Mouse (Mus musculus) liver, embryonic 15.5 days (tissue): ENCODE data around the gene Gm7247. TPM values are rescaled to one million over a fixed set of nuclear protein-coding genes. Genes with fewer than 3 reads are reported as not detected.
A peak's percentile ranks its signal among the peaks of the same experiment; 100 is the strongest.
"Not testable (repeated sequence)": the region's sequence is repeated elsewhere in the genome, so short reads cannot be mapped to it uniquely, and the experiment has no call there.

Experiments used
- ATAC-seq: fragments of 200-750 bp; cut with Nextera tagmentation; 2 replicates; pipeline ENCODE4 v1.8.0; 2017; ENCODE audit warnings: moderate number of reproducible peaks, mild to moderate bottlenecking, moderate library complexity; ENCODE audit not compliant: insufficient read depth
- H3K27ac ChIP-seq: fragments of 300-500 bp; sonication (generic); replicated peaks from 2 replicates; pipeline ENCODE4 v1.5.1; 2015; ENCODE audit warnings: mild to moderate bottlenecking, inconsistent platforms
- H3K27me3 ChIP-seq: fragments of 300-500 bp; sonication (generic); 2 replicates; pipeline ENCODE4 v1.6.1; 2015; ENCODE audit warnings: mild to moderate bottlenecking, inconsistent platforms
- H3K36me3 ChIP-seq: fragments of 300-500 bp; sonication (generic); replicated peaks from 2 replicates; pipeline ENCODE4 v1.6.1; 2015; ENCODE audit warnings: moderate library complexity, mild to moderate bottlenecking, inconsistent platforms
- H3K4me1 ChIP-seq: fragments of 300-500 bp; sonication (generic); replicated peaks from 2 replicates; pipeline ENCODE4 v1.6.1; 2015; ENCODE audit warnings: inconsistent platforms
- H3K4me2 ChIP-seq: fragments of 300-500 bp; sonication (generic); 2 replicates; pipeline ENCODE4 v1.6.1; 2015; ENCODE audit warnings: moderate library complexity, mild to moderate bottlenecking, inconsistent platforms
- H3K4me3 ChIP-seq: fragments of 300-500 bp; sonication (generic); replicated peaks from 2 replicates; pipeline ENCODE4 v1.5.1; 2015; ENCODE audit warnings: mild to moderate bottlenecking, inconsistent platforms
- H3K9ac ChIP-seq: fragments of 300-500 bp; sonication (generic); 2 replicates; pipeline ENCODE4 v1.6.1; 2015; ENCODE audit warnings: moderate library complexity, mild to moderate bottlenecking, inconsistent platforms
- H3K9me3 ChIP-seq: fragments of 300-500 bp; sonication (generic); replicated peaks from 2 replicates; pipeline ENCODE4 v1.6.1; 2016; ENCODE audit warnings: inconsistent platforms
- WGBS: fragments of 180-500 bp; shearing (Covaris S2); methylation state at CpG from one replicate; pipeline ENCODE4 v1.1.7; 2015; ENCODE audit warnings: mixed read lengths; ENCODE audit not compliant: insufficient replicate concordance; 5-methylcytosine and 5-hydroxymethylcytosine counted together
- polyA plus RNA-seq: library from polyadenylated mRNA; unstranded; fragments of >200 nt; fragmentation: Nextera tagmentation; extraction: Ambion mirVana; gene quantifications from 2 replicates; pipeline ENCODE4 v1.2.1, GENCODE M21; 2015

Gene Gm7247
- not detected in 2 replicates for polyA plus RNA-seq

DNA sequence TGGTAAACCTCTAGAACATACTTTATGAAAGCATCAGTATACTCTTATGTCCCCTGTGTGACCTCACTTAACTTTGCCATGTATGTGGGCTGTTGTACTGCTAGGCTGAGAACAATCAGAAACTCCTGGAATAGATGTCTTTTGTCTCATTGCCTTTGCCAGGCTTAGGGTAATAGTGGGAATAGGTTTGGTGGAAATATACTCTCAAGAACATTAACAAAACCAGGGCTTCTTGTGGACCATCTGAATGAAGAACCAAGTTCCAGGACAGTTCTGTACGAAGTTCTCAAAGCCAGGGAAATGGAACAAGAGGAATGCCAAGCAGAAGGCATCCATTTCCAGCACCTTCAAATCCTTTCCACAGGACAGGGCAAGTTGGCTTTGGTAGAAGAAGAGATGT lies at the start of gene Gm7247:
Gm7247 (plus strand) TSS at position 301 of the 400 bp plus-strand sequence.
- Histone ChIP-seq H3K4me2 (no peak within 1 kb of the TSS), H3K4me1 (no peaks in the 10 kb centered on the region), H3K27ac (no peak within 1 kb of the TSS), H3K9me3 (no peaks in the 10 kb centered on the region), H3K36me3 (no peaks in the 10 kb centered on the region), H3K9ac (no peak within 1 kb of the TSS), H3K27me3 (peaks cover 26% of the 10 kb centered on the region), H3K4me3 (no peak within 1 kb of the TSS)
- no peak for ATAC-seq
- WGBS, result 53% methylated on average over 1 of the region's 1 CpGs

DNA sequence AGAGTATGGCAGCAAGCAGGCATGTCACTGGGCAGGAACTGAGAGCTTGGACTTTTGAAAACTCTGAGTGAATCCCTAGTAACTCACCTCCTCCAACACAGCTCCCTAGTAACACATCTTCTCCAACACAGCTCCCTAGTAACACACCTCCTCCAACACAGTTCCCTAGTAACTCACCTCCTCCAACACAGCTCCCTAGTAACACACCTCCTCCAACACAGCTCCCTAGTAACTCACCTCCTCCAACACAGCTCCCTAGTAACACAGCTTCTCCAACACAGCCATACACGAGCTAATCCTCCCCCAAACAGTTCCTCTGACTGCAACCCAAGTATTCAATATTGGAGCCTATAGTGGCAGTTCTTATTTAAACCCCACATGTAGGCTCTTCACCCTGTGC lies 37.6 kb upstream of the Gm7247 start:
- no peak overlapping the region for H3K27ac ChIP-seq
- H3K4me2 ChIP-seq, result no peak overlapping the region
- no peaks in the 10 kb centered on the region for H3K27me3 ChIP-seq
- no peak for ATAC-seq
- H3K9ac ChIP-seq, result no peak overlapping the region
- H3K4me1 ChIP-seq, result no peaks in the 10 kb centered on the region
- H3K36me3 ChIP-seq, result no peaks in the 10 kb centered on the region
- no peak overlapping the region for H3K4me3 ChIP-seq
- 0 out of 2 replicates have a peak, but pooled peaks cover 2% of the 10 kb centered on the region for H3K9me3 ChIP-seq
- WGBS, result 54% methylated on average over 1 of the region's 1 CpGs

DNA sequence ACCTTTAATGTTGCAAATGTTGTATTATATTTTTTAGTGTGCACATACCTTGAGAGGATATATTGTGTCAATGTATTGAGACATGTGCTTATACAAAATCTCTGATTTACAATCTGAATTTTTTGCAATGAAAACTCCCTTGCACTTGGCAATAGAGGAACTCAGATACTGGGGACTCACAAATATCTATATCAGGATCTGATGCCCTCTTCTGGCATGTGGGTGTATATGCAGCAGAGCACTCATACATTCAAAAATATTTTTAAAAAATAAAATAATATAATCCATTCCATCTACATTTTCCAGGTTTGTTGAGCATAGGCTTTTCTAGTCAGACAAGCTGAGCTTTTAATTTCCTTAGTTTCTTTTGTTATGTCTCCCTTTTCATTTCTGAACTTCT lies 15.5 kb upstream of the Gm7247 start:
- Histone ChIP-seq H3K4me3 (no peak overlapping the region), H3K27me3 (no peaks in the 10 kb centered on the region), H3K36me3 (no peaks in the 10 kb centered on the region), H3K4me1 (no peaks in the 10 kb centered on the region), H3K4me2 (no peak overlapping the region), H3K9ac (no peak overlapping the region), H3K9me3 (no peaks in the 10 kb centered on the region), H3K27ac (no peak overlapping the region)
- ATAC-seq, result no peak

DNA sequence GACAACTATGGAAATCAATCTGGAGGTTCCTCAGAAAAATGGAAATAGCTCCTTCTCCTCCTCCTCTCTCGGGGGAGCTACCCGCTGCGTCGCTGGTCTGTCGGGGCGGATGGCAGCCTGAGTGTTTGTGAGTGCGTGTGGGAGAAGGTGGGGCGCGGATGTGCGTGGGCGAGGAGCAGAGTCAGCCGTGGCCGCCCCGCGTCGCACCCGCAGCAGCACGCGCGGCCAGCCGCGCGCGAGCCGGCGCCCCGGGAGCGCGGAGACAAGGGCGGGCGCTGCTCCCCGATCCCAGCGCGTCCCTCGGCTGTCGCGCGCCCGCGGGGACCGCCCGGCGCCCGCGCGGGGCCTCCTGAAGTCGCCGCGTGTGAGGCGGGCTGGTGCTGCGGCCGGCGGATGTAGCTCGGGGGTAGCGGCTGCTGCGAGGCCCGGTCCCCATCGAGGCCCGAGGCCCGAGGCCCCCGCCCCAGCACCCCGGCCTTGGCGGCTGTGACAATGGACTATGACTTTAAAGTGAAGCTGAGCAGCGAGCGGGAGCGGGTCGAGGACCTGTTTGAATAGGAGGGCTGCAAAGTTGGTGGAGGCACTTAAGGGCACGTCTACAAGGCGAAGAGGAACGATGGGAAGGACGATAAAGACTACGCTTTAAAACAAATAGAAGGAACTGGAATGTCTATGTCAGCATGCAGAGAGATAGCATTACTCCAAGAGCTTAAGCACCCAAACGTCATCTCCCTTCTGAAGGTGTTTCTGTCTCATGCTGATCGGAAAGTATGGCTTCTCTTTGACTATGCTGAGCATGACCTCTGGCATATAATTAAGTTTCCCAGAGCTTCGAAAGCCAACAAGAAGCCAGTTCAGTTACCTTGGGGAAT lies 3.2 kb upstream of the Gm7247 start:
- WGBS, result 3% methylated on average over 72 of the region's 75 CpGs
- H3K9ac ChIP-seq, result no peak overlapping the region
- no peak for ATAC-seq

DNA sequence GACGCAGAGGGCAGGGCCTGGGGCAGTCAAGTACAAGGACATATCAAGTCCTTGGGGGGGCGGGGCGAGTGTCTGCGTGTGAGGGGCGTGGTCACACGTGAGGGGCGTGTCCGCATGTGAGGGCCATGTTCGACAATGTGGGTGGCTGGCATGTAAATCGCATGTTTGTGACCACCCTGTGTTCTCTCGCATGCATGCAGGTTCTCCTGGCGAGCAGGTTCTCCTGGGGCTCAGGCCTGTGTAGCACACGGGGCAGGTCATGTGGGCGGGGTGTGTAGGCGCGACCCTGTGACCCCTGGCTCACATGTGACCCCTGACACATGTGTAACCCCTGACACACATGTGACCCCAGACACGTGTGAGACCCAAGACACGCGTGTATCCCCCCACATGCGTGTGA lies 21.2 kb downstream of the Gm7247 start:
- H3K27me3 ChIP-seq, result no peaks in the 10 kb centered on the region
- WGBS, result 75% methylated on average over 20 of the region's 20 CpGs
- no peaks in the 10 kb centered on the region for H3K4me1 ChIP-seq
- H3K36me3 ChIP-seq, result no peaks in the 10 kb centered on the region
- no peak for ATAC-seq
- no peak overlapping the region for H3K27ac ChIP-seq
- no peak overlapping the region for H3K9ac ChIP-seq
- no peak overlapping the region for H3K4me3 ChIP-seq
- H3K4me2 ChIP-seq, result no peak overlapping the region
- peaks cover 23% of the 10 kb centered on the region for H3K9me3 ChIP-seq

More for the DNA sequence above, 3.2 kb upstream of the Gm7247 start:
- Histone ChIP-seq H3K4me2 (peak overlapping the region; percentile 60), H3K4me3 (peak overlapping the region; percentile 31), H3K27ac (no peak overlapping the region), H3K27me3 (peaks cover 26% of the 10 kb centered on the region), H3K36me3 (no peaks in the 10 kb centered on the region), H3K4me1 (no peaks in the 10 kb centered on the region), H3K9me3 (no peaks in the 10 kb centered on the region)

DNA sequence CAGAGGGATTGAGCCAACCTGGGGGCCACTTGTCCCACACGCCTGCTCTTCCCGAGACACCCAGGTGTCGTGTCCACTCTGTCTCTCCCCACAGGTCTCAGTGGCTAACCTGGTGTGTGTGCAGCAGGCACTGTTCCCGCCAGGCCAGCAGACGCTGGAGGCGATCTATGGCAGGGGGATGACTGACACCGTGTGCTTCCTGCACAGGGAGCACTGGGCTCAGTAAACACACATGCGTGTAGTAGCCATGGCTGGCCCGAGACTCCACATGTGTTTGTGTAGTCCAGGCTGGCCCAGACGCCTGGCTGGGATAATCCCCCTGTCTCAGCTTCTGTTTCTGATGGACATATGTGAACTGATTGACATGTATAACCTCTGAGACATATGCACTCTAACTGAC lies 22.8 kb downstream of the Gm7247 start:
- no peak for ATAC-seq
- Histone ChIP-seq H3K27me3 (no peaks in the 10 kb centered on the region), H3K4me2 (no peak overlapping the region), H3K4me3 (no peak overlapping the region), H3K27ac (no peak overlapping the region), H3K36me3 (no peaks in the 10 kb centered on the region), H3K4me1 (no peaks in the 10 kb centered on the region), H3K9me3 (peaks cover 28% of the 10 kb centered on the region), H3K9ac (no peak overlapping the region)
- 80% methylated on average over 10 of the region's 10 CpGs for WGBS

DNA sequence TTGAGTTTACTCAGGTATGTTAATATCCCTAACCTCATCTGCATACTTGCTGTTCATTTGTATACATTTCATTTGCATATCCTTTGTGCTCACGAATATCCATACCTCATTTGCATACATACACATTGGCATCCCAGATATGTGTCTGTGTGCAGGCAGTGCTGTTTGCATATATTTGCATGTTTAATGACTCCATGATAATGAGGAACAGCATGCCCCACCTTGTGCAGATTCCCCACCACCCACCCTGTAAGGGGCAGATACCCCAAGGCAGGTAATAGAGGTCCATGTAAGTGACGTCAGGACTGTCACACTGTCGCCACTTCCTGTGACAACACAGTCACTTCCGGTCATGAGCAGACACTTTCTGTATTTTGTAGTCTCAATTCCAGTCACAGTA lies 24.2 kb downstream of the Gm7247 start:
- no peak overlapping the region for H3K4me3 ChIP-seq

DNA sequence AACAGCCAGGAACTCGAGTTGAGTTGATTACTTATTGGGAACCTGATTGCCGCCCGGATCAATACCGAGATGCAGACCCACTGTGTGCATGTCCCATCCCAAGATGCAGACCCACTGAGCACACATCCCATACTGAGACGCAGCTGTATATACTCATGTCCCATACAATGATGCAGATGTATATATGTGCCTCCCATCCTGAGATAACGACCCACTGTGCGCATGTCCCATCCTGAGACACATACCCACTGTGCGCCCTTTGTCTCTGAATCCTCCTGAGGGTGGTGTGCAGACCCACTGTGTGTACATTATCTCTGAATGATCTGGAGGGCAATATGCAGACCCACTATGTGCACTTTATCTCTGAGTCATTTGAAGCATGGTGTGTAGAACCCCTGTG lies 26.2 kb downstream of the Gm7247 start:
- Histone ChIP-seq H3K4me2 (no peak overlapping the region), H3K9ac (no peak overlapping the region), H3K27ac (no peak overlapping the region), H3K27me3 (no peaks in the 10 kb centered on the region), H3K4me3 (no peak overlapping the region), H3K4me1 (no peaks in the 10 kb centered on the region), H3K36me3 (no peaks in the 10 kb centered on the region), H3K9me3 (peaks cover 23% of the 10 kb centered on the region)
- ATAC-seq, result no peak
- 81% methylated on average over 8 of the region's 8 CpGs for WGBS

More for the DNA sequence above, 24.2 kb downstream of the Gm7247 start:
- no peak overlapping the region for H3K4me2 ChIP-seq
- H3K36me3 ChIP-seq, result no peaks in the 10 kb centered on the region
- no peak for ATAC-seq
- H3K27ac ChIP-seq, result no peak overlapping the region
- H3K27me3 ChIP-seq, result no peaks in the 10 kb centered on the region
- 69% methylated on average over 4 of the region's 4 CpGs for WGBS
- no peak overlapping the region for H3K9ac ChIP-seq
- peaks cover 28% of the 10 kb centered on the region for H3K9me3 ChIP-seq
- H3K4me1 ChIP-seq, result no peaks in the 10 kb centered on the region

DNA sequence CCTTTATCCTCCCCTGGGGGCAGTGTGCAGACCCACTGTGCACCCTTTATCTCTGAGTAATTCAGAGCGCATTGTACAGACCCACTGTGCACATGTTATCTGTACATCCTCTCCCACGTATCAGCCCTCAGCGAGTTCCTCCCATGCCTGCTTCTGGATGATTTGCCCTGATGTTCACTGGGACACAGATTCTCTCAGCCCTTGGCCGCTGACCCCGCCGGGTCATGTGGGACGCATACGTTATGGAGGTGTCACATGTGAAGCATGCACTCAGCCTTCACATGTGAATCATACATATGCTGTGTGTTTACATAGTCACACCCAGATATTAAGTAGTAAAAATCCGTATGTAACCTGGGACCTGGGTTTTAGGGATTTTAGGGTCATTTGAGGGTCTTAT lies 26.7 kb downstream of the Gm7247 start:
- no peak overlapping the region for H3K4me2 ChIP-seq
- H3K4me3 ChIP-seq, result no peak overlapping the region
- peaks cover 18% of the 10 kb centered on the region; the same call in 1 of the 2 replicates for H3K9me3 ChIP-seq
- 81% methylated on average over 9 of the region's 9 CpGs for WGBS
- H3K27me3 ChIP-seq, result no peaks in the 10 kb centered on the region
- ATAC-seq, result no peak
- H3K4me1 ChIP-seq, result no peaks in the 10 kb centered on the region
- H3K9ac ChIP-seq, result no peak overlapping the region
- H3K36me3 ChIP-seq, result no peaks in the 10 kb centered on the region
- no peak overlapping the region for H3K27ac ChIP-seq

DNA sequence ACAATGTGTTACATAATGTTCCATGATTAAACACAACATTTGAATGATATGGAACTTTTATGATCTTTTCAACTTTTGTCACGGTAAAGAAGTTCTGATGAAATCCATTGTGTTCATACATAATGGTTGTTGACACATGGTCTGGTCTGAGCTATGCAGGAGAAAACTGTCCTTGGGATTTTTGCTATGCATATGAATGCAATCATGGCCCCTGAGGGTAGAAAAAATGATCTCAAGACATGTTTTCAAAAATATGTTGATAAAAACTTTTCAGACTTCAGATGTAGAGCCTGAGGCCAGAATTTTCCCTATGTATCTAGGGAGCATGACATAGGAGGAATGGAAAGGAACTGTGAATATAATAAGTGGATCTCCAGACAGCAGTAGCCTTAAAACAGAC lies 49.0 kb downstream of the Gm7247 start, which contains the start of gene Vmn2r88:
Vmn2r88 (plus strand) TSS at position 301 of the 400 bp plus-strand sequence.
- Histone ChIP-seq H3K4me3 (no peak within 1 kb of the TSS), H3K27me3 (no peaks in the 10 kb centered on the region), H3K36me3 (no peaks in the 10 kb centered on the region), H3K27ac (no peak within 1 kb of the TSS), H3K9me3 (no peaks in the 10 kb centered on the region), H3K4me2 (no peak within 1 kb of the TSS), H3K4me1 (no peaks in the 10 kb centered on the region), H3K9ac (no peak within 1 kb of the TSS)
- WGBS, result 61% methylated on average over 1 of the region's 1 CpGs
- ATAC-seq, result no peak

DNA sequence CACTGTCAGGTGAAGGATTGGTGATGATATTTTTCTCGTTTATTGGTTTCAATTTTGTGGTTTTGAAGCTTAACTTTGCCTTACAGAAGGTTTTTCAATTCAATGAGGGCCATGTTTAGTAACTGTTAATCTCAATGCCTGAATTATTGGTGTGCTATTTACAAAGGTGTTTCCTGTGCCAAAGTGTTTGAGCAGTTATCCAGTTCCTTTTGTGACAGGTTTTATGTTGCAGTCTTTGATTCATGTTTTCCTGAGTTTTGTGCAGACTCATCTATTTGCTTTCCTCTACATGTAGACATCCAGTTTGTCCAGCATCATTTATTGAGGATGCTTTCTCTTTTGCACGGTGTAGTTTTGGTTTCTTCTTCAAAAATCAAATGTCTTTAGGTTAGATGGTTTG lies 62.3 kb downstream of the Gm7247 start:
- WGBS, result 33% methylated on average over 2 of the region's 2 CpGs
- Histone ChIP-seq H3K27ac (no peak overlapping the region), H3K27me3 (no peaks in the 10 kb centered on the region), H3K9me3 (no peaks in the 10 kb centered on the region), H3K36me3 (no peaks in the 10 kb centered on the region), H3K9ac (no peak overlapping the region), H3K4me2 (no peak overlapping the region), H3K4me1 (no peaks in the 10 kb centered on the region), H3K4me3 (no peak overlapping the region)
- ATAC-seq, result no peak

DNA sequence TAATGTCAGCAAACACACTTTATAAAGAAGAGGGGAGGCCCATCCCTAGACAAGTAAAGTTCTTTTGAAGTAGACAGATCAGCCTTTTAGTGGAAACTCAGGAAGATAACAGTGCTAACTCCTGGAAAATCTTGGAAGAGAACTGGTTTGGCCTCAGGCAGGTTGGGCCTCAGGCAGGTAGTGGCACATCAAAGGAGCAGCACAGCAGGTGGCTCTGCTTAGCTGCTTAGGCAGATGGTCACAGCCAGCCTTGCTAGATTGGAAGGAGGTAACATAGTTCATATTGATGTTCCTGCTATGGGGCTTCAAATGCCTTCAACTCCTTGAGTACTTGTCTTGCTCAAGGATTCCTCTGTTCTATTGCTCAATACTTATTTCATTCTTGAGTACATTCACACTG lies 68.6 kb downstream of the Gm7247 start:
- H3K4me2 ChIP-seq, H3K4me1 ChIP-seq, ATAC-seq, H3K27me3 ChIP-seq, H3K9me3 ChIP-seq, H3K4me3 ChIP-seq, H3K27ac ChIP-seq, H3K36me3 ChIP-seq, H3K9ac ChIP-seq: not testable (repeated sequence)
